Mouse (Mus musculus): ENCODE results near the gene Fbxo21. TPM values are rescaled to one million over a fixed set of nuclear protein-coding genes. Genes with fewer than 3 reads are reported as not detected.

Fbxo21 gene
- polyA plus RNA-seq, 1 experiment: 67.4 TPM

GRCm38 (mm10) chr5:118059646-118060045 lies 83.1 kb downstream of the Fbxo21 start:
- no peaks in the 10 kb centered on the region for H3K4me1 ChIP-seq (ENCODE audit: control insufficient read depth, insufficient read depth, low read length)
- no peak overlapping the region for H3K4me3 ChIP-seq (ENCODE audit: insufficient read depth, low read depth, low read length)
- no peak for DNase-seq
- no peak for TF ChIP-seq POLR2A (IDR thresholded peaks at IDR 0.05; ENCODE audit: low read depth, low read length)
- no peaks in the 10 kb centered on the region for H3K36me3 ChIP-seq (ENCODE audit: control insufficient read depth, insufficient read depth, low read length)
- WGBS: 84% methylated on average over 9 of the region's 9 CpGs
- H3K27ac ChIP-seq (ENCODE audit: insufficient read depth, low read depth, low read length): no peak overlapping the region
- no peaks in the 10 kb centered on the region for H3K27me3 ChIP-seq (replicated peaks; ENCODE audit: control insufficient read depth, insufficient read depth, low read length)

Other genes starting within 250 kb of the Fbxo21 start
- 0.60 and 0.67 TPM in 2 replicates for gene Nos1, start 195.7 kb upstream of the Fbxo21 start, polyA plus RNA-seq (2012; rRNA removed)
- 33.3 and 38.1 TPM in 2 replicates for gene Tesc, start 51.0 kb downstream of the Fbxo21 start, polyA plus RNA-seq (2012; rRNA removed)
- 60.8 and 64.8 TPM in 2 replicates for gene Fbxw8, start 178.7 kb downstream of the Fbxo21 start, polyA plus RNA-seq (2012; rRNA removed)
- gene Hrk, start 187.9 kb downstream of the Fbxo21 start, polyA plus RNA-seq (2012; rRNA removed): 0.01 and 0.02 TPM in 2 replicates

Measured in kidney, adult 2 months (tissue).